Mouse (Mus musculus): ENCODE measurements around the gene Mark3. TPM values are rescaled to one million over a fixed set of nuclear protein-coding genes. Genes with fewer than 3 reads are reported as not detected.
A peak's percentile ranks its signal among the peaks of the same experiment; 100 is the strongest.
"Not testable (repeated sequence)": the region's sequence is repeated elsewhere in the genome, so short reads cannot be mapped to it uniquely, and the experiment has no call there.

Mark3 gene
- polyA plus RNA-seq, 1 experiment from 2014 or later, result 70.5 TPM

GRCm38 (mm10) chr12:111552342-111552741 lies 22.0 kb upstream of the Mark3 start:
- DNase-seq (ENCODE audit: low spot score) (no peak), ATAC-seq (replicated peaks; ENCODE audit: insufficient number of reproducible peaks, low FRiP score, low TSS enrichment, low read depth) (no peak)
- Histone ChIP-seq H3K36me3 (replicated peaks; ENCODE audit: control insufficient read depth, insufficient read depth, low read depth, low read length) (peaks cover 2% of the 10 kb centered on the region), H3K9me3 (replicated peaks; ENCODE audit: control insufficient read depth, low read length) (no peaks in the 10 kb centered on the region), H3K27me3 (ENCODE audit: control insufficient read depth, insufficient read depth, low read length) (no peaks in the 10 kb centered on the region), H3K27ac (replicated peaks; ENCODE audit: low read depth, low read length) (no peak overlapping the region), H3K4me2 (ENCODE audit: low read depth, low read length) (no peak overlapping the region), H3K4me1 (ENCODE audit: control insufficient read depth, insufficient read depth, low read length) (no peaks in the 10 kb centered on the region), H3K9ac (replicated peaks; ENCODE audit: low read length) (no peak overlapping the region), H3K4me3 (ENCODE audit: low read depth, low read length) (no peak overlapping the region)
- WGBS, result 71% methylated on average over 8 of the region's 8 CpGs

GRCm38 (mm10) chr12:111555357-111555756 lies 19.0 kb upstream of the Mark3 start:
- H3K36me3 ChIP-seq (replicated peaks; ENCODE audit: control insufficient read depth, insufficient read depth, low read depth, low read length), result no peaks in the 10 kb centered on the region
- no peak overlapping the region for H3K27ac ChIP-seq (replicated peaks; ENCODE audit: low read depth, low read length)
- H3K9me3 ChIP-seq (replicated peaks; ENCODE audit: control insufficient read depth, low read length), result no peaks in the 10 kb centered on the region
- H3K4me1 ChIP-seq (ENCODE audit: control insufficient read depth, insufficient read depth, low read length), result no peaks in the 10 kb centered on the region
- no peak overlapping the region for H3K9ac ChIP-seq (replicated peaks; ENCODE audit: low read length)
- H3K27me3 ChIP-seq (ENCODE audit: control insufficient read depth, insufficient read depth, low read length), result no peaks in the 10 kb centered on the region
- ATAC-seq (replicated peaks; ENCODE audit: insufficient number of reproducible peaks, low FRiP score, low TSS enrichment, low read depth) (no peak), DNase-seq (ENCODE audit: low spot score) (no peak)
- no peak overlapping the region for H3K4me2 ChIP-seq (ENCODE audit: low read depth, low read length)
- H3K4me3 ChIP-seq (ENCODE audit: low read depth, low read length), result no peak overlapping the region
- WGBS, result 59% methylated on average over 4 of the region's 4 CpGs

DNA sequence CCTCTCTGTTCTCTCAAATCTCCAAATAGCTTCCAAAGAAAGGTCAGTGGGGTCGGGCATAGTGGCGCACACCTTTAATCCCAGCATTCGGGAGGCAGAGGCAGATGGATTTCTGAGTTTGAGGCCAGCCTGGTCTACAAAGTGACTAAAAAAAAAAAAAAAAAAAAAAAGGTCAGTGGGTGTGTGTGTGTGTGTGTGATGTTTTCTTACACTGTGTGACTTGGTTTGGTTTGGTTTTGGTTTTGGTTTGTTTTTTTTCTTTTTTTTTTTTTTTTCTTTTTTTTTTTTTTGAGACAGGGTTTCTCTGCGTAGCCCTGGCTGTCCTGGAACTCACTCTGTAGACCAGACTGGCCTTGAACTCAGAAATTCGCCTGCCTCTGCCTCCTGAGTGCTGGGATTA lies 18.4 kb upstream of the Mark3 start:
- DNase-seq (ENCODE audit: low spot score); H3K27ac ChIP-seq (replicated peaks; ENCODE audit: low read depth, low read length); H3K9me3 ChIP-seq (replicated peaks; ENCODE audit: control insufficient read depth, low read length); H3K27me3 ChIP-seq (ENCODE audit: control insufficient read depth, insufficient read depth, low read length); H3K36me3 ChIP-seq (replicated peaks; ENCODE audit: control insufficient read depth, insufficient read depth, low read depth, low read length); H3K4me2 ChIP-seq (ENCODE audit: low read depth, low read length); H3K9ac ChIP-seq (replicated peaks; ENCODE audit: low read length); ATAC-seq (replicated peaks; ENCODE audit: insufficient number of reproducible peaks, low FRiP score, low TSS enrichment, low read depth); H3K4me3 ChIP-seq (ENCODE audit: low read depth, low read length); H3K4me1 ChIP-seq (ENCODE audit: control insufficient read depth, insufficient read depth, low read length): not testable (repeated sequence)
- WGBS, result 83% methylated on average over 5 of the region's 5 CpGs

- no peaks in the 10 kb centered on the region for H3K27me3 ChIP-seq (ENCODE audit: control insufficient read depth, insufficient read depth, low read length)
- no peaks in the 10 kb centered on the region for H3K4me1 ChIP-seq (ENCODE audit: control insufficient read depth, insufficient read depth, low read length)
- no peak overlapping the region for H3K9ac ChIP-seq (replicated peaks; ENCODE audit: low read length)
- no peak overlapping the region for H3K4me2 ChIP-seq (ENCODE audit: low read depth, low read length)
- no peaks in the 10 kb centered on the region for H3K9me3 ChIP-seq (replicated peaks; ENCODE audit: control insufficient read depth, low read length)
- no peak overlapping the region for H3K4me3 ChIP-seq (ENCODE audit: low read depth, low read length)
- ATAC-seq (replicated peaks; ENCODE audit: insufficient number of reproducible peaks, low FRiP score, low TSS enrichment, low read depth) (no peak), DNase-seq (ENCODE audit: low spot score) (no peak)
- H3K27ac ChIP-seq (replicated peaks; ENCODE audit: low read depth, low read length), result no peak overlapping the region
- WGBS, result 59% methylated on average over 6 of the region's 6 CpGs
- H3K36me3 ChIP-seq (replicated peaks; ENCODE audit: control insufficient read depth, insufficient read depth, low read depth, low read length), result no peaks in the 10 kb centered on the region
Observed at GRCm38 (mm10) chr12:111557538-111557937, 16.8 kb upstream of the Mark3 start.

DNA sequence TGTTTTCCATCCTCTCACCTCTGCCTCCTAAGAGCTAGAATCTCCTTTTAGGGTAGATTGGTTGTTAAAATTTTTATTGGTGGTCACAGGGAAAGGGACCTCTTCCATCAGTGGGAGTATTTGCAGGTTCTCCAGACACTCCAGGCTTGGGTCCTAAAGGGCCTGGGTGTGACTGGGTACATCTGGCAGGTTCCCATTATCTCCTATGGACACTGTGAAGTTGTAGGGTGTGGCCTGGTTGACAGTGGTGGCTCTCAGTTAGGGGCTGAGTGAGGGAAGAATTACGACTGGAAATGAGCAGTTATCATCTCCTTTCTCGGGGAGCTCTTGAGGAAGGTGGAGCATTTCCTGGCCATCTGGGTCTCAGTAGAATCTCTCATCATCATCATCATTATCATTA lies 15.7 kb upstream of the Mark3 start:
- Histone ChIP-seq H3K27me3 (ENCODE audit: control insufficient read depth, insufficient read depth, low read length) (no peaks in the 10 kb centered on the region), H3K36me3 (replicated peaks; ENCODE audit: control insufficient read depth, insufficient read depth, low read depth, low read length) (no peaks in the 10 kb centered on the region), H3K4me3 (ENCODE audit: low read depth, low read length) (no peak overlapping the region), H3K9me3 (replicated peaks; ENCODE audit: control insufficient read depth, low read length) (no peaks in the 10 kb centered on the region), H3K4me2 (ENCODE audit: low read depth, low read length) (no peak overlapping the region), H3K9ac (replicated peaks; ENCODE audit: low read length) (no peak overlapping the region), H3K4me1 (ENCODE audit: control insufficient read depth, insufficient read depth, low read length) (no peaks in the 10 kb centered on the region), H3K27ac (replicated peaks; ENCODE audit: low read depth, low read length) (no peak overlapping the region)
- no peak for DNase-seq (ENCODE audit: low spot score)
- whole genome bisulfite sequencing, result 65% methylated on average over 2 of the region's 2 CpGs
- no peak for ATAC-seq (replicated peaks; ENCODE audit: insufficient number of reproducible peaks, low FRiP score, low TSS enrichment, low read depth)

DNA sequence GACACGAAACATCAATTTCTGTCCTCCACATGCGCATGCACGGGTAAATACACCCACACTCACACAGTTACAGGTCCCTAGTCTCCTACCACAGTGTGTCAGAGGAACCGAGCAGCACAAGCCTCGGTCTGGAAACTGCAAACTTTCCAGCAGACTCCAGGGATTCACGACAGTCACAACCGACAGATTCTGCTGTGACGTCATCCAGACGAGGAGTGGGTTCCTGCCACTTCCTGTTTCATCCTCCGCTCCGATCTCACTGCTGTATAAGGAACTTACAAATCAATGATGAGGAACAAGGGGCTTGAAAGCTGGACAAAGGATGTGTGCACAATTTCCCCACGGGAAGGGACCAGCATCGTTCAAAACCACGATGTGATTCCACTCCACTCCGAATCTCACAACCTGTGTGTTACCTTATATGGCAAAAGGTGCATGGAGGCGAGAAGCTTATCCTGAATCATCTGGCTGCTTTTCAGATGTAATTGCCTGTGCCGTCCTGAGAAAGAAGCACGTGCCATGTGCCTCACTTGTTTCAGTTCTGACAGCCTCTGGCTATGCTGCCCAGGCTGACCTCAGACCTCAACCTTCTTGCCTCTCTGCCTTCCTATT lies 14.6 kb upstream of the Mark3 start:
- H3K4me1 ChIP-seq (ENCODE audit: control insufficient read depth, insufficient read depth, low read length), result no peaks in the 10 kb centered on the region
- no peak for DNase-seq (ENCODE audit: low spot score)
- H3K27ac ChIP-seq (replicated peaks; ENCODE audit: low read depth, low read length), result no peak overlapping the region
- peak overlapping the region; percentile 3; the same call in 1 of the 2 replicates for H3K4me2 ChIP-seq (ENCODE audit: low read depth, low read length)
- no peaks in the 10 kb centered on the region for H3K9me3 ChIP-seq (replicated peaks; ENCODE audit: control insufficient read depth, low read length)
- no peak overlapping the region for H3K4me3 ChIP-seq (ENCODE audit: low read depth, low read length)
- no peak; the same call in 1 of the 2 replicates for ATAC-seq (replicated peaks; ENCODE audit: insufficient number of reproducible peaks, low FRiP score, low TSS enrichment, low read depth)
- WGBS, result 50% methylated on average over 18 of the region's 18 CpGs
- peak overlapping the region; percentile 28; the same call in 1 of the 2 replicates for H3K9ac ChIP-seq (replicated peaks; ENCODE audit: low read length)
- no peaks in the 10 kb centered on the region for H3K27me3 ChIP-seq (ENCODE audit: control insufficient read depth, insufficient read depth, low read length)
- no peaks in the 10 kb centered on the region for H3K36me3 ChIP-seq (replicated peaks; ENCODE audit: control insufficient read depth, insufficient read depth, low read depth, low read length)

GRCm38 (mm10) chr12:111560286-111560685 lies 14.0 kb upstream of the Mark3 start:
- Histone ChIP-seq H3K4me3 (ENCODE audit: low read depth, low read length) (no peak overlapping the region), H3K9ac (replicated peaks; ENCODE audit: low read length) (no peak overlapping the region; the same call in 1 of the 2 replicates), H3K9me3 (replicated peaks; ENCODE audit: control insufficient read depth, low read length) (no peaks in the 10 kb centered on the region), H3K4me1 (ENCODE audit: control insufficient read depth, insufficient read depth, low read length) (no peaks in the 10 kb centered on the region), H3K27ac (replicated peaks; ENCODE audit: low read depth, low read length) (no peak overlapping the region), H3K36me3 (replicated peaks; ENCODE audit: control insufficient read depth, insufficient read depth, low read depth, low read length) (no peaks in the 10 kb centered on the region), H3K4me2 (ENCODE audit: low read depth, low read length) (no peak overlapping the region), H3K27me3 (ENCODE audit: control insufficient read depth, insufficient read depth, low read length) (no peaks in the 10 kb centered on the region)
- DNase-seq (ENCODE audit: low spot score), result no peak
- 69% methylated on average over 5 of the region's 5 CpGs for WGBS
- ATAC-seq (replicated peaks; ENCODE audit: insufficient number of reproducible peaks, low FRiP score, low TSS enrichment, low read depth), result no peak

GRCm38 (mm10) chr12:111562276-111562814 lies 12.0 kb upstream of the Mark3 start:
- Histone ChIP-seq H3K9me3 (replicated peaks; ENCODE audit: control insufficient read depth, low read length) (no peaks in the 10 kb centered on the region), H3K27ac (replicated peaks; ENCODE audit: low read depth, low read length) (no peak overlapping the region), H3K4me1 (ENCODE audit: control insufficient read depth, insufficient read depth, low read length) (no peaks in the 10 kb centered on the region), H3K4me2 (ENCODE audit: low read depth, low read length) (no peak overlapping the region), H3K27me3 (ENCODE audit: control insufficient read depth, insufficient read depth, low read length) (no peaks in the 10 kb centered on the region), H3K36me3 (replicated peaks; ENCODE audit: control insufficient read depth, insufficient read depth, low read depth, low read length) (no peaks in the 10 kb centered on the region), H3K9ac (replicated peaks; ENCODE audit: low read length) (no peak overlapping the region), H3K4me3 (ENCODE audit: low read depth, low read length) (no peak overlapping the region)
- ATAC-seq (replicated peaks; ENCODE audit: insufficient number of reproducible peaks, low FRiP score, low TSS enrichment, low read depth) (no peak), DNase-seq (ENCODE audit: low spot score) (no peak)
- WGBS, result 43% methylated on average over 4 of the region's 4 CpGs
